Mouse (Mus musculus) bone marrow macrophage, adult 2 months (primary cell): ENCODE data around the gene Fbxo11.

ENCODE experiments used
- CTCF ChIP-seq: IDR thresholded peaks from 2 replicates; pipeline ENCODE4 v1.5.1; 2012; ENCODE audit warnings: low read depth, mild to moderate bottlenecking, low read length, moderate library complexity
- POLR2A ChIP-seq: IDR thresholded peaks from 2 replicates; pipeline ENCODE4 v1.6.1; 2012; ENCODE audit warnings: mild to moderate bottlenecking, low read depth, low read length, borderline replicate concordance

GRCm38 (mm10) chr17:88079771-88080170 is 14.7 kb upstream of the Fbxo11 start:
- TF ChIP-seq POLR2A (no peak), CTCF (no peak)
